Mouse (Mus musculus) kidney, adult 2 months (tissue): ENCODE data around the gene Megf8.

ENCODE experiments used
- CTCF ChIP-seq: fragments of 200-500 bp; conservative IDR thresholded peaks from 2 replicates; pipeline ENCODE4 v1.5.1; 2011; ENCODE audit warnings: low read depth, mild to moderate bottlenecking, control low read depth, low read length, moderate library complexity, mixed read lengths; ENCODE audit not compliant: insufficient read depth, insufficient read length
- POLR2A ChIP-seq: fragments of 200-500 bp; IDR thresholded peaks from one replicate; pipeline ENCODE4 v1.6.1; 2011; ENCODE audit warnings: low read depth, low read length, control low read depth

GRCm38 (mm10) chr7:25383385-25383784, 66.4 kb downstream of the Megf8 start:
- no peak for TF ChIP-seq POLR2A
- no peak for TF ChIP-seq CTCF
